Mouse (Mus musculus) ZHBTc4 (cell line): ENCODE data around the gene Chchd6.

ENCODE experiments used
- DNase-seq: peaks from one replicate; pipeline ENCODE4 v3.0.0-alpha.2; 2011; ENCODE audit warnings: low read depth, low spot score

Gene Chchd6

DNA sequence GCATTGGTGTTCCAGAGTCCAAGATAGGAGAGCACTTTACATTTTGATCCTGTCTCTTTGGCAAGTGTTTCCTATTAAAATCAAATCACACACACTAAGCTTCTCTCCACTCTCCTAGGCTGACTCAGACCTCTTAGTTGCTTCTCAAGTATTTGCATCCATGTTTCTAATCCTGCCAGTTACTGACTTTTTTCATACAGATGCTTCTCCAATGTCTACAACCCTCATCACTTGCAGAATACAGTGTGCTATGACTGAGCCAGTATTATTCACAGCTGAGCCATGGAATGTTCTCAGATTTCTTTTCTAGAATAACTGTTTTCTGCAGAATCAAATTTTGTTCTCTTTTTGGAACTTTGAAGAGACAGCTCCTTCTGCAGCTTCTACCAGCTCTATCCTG is 85.3 kb downstream of the Chchd6 start:
- DNase-seq: no peak

DNA sequence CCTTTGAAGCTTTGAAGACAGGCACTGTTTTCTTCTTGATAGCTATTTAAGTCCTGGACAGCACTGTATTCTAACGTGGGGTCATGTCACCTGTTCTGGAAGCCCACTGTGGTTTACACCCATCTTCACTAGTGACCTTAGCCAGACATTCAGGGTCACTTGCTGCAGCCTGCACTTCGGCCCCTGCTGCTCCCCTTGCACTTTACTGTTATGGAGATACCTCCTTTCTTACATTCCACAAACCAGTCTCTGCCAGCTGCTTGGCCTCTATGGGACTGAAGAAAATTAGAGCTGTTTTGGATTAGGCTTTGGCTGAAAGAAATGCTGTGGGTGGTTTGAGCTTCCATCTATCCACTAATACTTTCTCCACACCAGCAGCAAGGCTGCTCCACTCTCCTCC is 86.7 kb downstream of the Chchd6 start:
- peak; percentile 78 for DNase-seq

- DNase-seq: no peak
Observed at GRCm38 (mm10) chr6:89508263-89508662, 87.2 kb downstream of the Chchd6 start.

GRCm38 (mm10) chr6:89499961-89500360 is 95.5 kb downstream of the Chchd6 start:
- no peak for DNase-seq

DNA sequence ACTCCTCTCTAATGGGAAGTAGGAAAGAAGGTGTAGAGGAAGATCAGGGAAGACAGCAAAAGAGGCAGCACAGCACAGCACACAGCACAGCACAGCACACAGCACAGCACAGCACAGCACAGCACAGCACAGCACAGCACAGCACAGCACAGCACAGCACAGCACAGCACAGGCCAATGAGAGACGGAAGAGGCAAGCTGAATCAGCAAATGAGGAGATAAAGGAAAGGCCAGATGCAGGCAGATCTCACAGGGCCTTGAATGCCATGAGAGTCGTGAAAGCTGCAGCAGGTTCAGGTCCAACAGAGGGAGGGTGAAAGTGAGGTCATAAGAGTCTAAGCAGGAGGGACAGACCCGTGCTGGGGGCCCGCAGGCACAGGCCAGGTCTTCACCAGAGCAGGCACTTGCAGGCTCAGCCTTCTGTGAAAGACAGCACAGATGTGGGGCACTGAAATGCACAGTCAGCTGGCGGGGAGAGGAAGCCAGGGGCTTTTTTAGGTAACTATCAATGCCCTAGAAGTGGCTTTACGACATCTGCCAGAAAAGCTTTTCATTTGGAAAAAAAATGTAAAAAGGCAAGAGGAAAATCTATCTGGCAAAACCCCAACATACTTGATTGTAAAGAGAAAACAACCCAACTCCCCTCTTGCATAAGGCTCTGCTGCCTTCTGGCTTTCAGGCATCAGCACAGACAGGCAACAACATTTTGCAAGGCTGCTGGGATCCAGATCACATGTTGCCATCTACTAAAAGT is 96.5 kb downstream of the Chchd6 start:
- no peak for DNase-seq

DNA sequence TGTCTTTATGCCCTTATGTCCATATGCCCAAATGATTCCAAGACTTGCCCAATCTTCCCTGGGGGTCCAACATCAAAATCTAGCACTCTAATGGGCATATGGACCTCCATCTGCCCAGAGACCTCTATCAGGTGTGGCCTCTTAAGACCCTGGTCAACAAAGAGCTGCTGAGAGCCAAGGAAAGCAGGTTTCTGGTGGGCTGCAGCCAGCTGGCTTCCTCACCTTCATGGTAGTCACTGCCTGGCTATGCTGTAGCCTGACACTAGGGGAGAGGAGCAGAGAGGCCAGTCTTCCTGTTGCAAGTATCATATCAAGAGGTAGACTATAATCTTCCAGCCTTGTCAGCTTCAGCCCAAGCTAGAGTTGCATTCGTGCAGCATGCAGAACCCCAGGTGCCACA is 98.5 kb downstream of the Chchd6 start:
- DNase-seq: no peak

- DNase-seq: no peak
Observed at GRCm38 (mm10) chr6:89492368-89492767, 103.1 kb downstream of the Chchd6 start.

DNA sequence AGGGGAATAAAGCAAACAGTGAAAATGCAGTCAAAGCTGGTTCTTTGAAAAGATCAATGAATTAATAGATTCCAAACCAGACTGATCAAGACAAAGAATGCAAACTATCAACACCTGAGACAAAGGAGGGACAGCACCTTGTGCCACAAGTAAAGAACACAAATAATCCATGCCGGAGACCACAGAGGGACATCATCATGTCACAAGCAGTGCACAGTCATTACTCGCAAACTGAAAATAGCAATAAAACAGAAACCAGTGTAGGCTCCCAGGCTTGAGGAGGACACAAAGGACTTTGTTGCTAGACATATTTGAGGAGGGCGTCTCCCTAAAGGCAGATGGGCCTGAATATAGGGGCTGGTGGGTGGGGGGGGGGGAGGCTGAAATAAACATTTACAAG is 105.1 kb downstream of the Chchd6 start:
- peak; percentile 12 for DNase-seq

GRCm38 (mm10) chr6:89489533-89489932 is 105.9 kb downstream of the Chchd6 start:
- no peak for DNase-seq

DNA sequence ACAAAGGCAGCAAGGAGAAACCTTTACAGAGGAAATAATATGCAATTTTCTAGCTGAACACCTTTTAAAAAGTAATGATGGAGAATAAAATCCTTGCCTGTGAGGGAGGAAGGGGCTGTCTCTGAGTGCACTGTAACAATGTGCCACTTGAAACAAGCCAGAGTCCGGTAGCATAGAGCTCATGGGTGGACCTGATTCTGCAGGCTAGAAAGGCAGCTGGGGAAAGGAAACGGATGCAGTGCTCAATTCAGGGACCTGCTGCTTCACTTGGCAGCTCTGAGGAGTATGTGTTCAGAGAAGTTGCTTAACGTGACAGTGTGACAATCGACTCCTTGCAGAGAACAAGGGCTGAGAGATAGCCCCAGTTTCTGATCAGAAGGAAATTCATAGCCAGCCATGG is 109.4 kb downstream of the Chchd6 start:
- no peak for DNase-seq

- DNase-seq: no peak
Observed at GRCm38 (mm10) chr6:89481192-89481591, 114.3 kb downstream of the Chchd6 start.

DNA sequence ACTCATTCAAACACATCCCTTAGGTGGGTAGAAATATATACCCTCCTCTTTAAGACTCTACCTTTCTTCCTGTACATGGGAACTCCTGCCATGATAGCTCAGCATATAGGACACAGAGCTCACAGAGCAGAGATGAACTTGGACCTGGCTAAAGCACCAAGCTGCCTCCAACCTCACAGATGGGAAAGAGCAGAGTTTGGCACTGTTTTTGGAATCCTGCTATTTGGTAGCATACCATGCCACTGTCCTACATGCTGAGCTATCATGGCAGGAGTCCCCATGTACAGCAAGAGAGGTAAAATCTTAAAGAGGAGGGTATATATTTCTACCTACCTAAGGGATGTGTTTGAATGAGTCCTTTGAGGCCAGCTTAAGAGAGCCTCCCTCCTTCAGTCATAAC is 127.5 kb downstream of the Chchd6 start:
- no peak for DNase-seq

GRCm38 (mm10) chr6:89467290-89467689 is 128.2 kb downstream of the Chchd6 start:
- DNase-seq: no peak

- no peak for DNase-seq
Observed at GRCm38 (mm10) chr6:89466875-89467274, 128.6 kb downstream of the Chchd6 start.

DNA sequence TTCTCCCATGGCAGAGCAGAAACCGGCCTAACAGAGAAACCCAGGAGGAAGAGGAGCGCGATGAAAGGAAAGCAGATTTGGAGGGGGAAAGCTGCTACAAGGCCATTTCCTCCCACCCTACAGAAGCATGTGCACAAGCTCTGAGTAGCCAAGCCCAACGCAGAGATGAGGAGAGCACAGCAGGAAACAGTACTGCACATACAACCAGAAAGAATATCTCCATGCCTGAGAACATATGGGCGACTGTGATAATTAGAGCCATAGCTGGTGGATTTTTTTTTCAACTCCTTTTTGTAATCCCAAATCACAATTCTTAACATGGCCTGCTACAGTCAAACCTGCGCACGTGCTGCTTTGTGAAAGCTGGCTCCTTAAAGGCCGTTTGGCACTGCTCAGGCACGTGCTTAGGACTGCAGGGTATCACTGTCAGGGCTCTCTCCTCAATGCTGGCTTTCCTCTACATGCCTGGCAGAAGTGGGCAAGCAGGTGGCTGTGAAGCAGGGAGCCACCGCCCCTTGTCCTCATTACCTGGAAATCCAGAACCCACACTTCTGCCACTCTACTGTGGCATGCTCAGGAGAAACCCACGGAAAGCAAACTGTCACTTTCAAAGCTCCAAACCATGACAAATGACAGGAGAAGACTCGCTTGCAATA is 129.3 kb downstream of the Chchd6 start:
- DNase-seq: no peak

DNA sequence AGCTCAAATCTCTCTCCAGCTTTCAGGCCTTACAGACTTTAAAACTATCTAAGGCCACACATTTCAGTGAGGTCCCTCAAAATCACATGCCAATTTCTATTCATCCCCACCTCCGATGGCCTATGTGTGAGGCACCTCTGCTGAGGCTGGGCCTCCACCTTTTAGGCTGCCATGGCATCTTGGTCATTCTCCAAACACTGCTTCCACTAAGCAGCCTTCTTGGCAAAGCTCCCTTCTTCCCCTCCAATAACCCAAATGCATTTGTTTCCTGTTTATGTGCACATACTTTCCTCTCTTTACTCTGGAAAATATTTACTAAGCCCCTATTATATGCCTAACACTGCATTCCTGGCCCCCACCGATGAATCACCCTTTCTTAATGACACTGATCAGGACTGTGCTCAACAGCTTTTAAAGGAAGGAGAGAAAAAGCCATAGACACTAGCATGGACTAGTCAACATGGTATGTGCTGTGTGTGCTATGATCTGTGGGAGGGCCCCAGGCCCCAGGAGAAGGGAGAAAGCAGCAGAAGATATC is 133.2 kb downstream of the Chchd6 start:
- DNase-seq: no peak

- no peak for DNase-seq
Observed at GRCm38 (mm10) chr6:89461250-89462222, 133.9 kb downstream of the Chchd6 start.

DNA sequence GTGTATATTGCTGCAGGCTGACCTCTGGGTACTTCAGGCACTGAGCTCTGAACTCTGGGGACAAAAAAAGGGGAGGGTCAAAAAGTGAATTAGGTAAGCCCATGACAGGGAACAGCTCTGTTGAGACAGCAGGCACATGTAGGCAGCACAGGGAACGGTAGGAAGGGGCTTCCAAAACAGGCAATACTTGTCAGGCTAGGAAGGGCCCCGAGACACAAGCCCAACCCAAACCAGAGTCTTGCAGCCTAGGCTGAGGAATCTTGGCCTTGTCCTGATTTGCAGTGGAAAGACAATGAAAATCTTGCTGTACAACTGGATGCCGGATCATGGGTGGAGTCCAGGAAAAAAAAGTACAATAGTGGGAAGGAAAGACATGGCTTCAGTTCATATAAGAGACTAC is 135.8 kb downstream of the Chchd6 start:
- DNase-seq: peak; percentile 12

DNA sequence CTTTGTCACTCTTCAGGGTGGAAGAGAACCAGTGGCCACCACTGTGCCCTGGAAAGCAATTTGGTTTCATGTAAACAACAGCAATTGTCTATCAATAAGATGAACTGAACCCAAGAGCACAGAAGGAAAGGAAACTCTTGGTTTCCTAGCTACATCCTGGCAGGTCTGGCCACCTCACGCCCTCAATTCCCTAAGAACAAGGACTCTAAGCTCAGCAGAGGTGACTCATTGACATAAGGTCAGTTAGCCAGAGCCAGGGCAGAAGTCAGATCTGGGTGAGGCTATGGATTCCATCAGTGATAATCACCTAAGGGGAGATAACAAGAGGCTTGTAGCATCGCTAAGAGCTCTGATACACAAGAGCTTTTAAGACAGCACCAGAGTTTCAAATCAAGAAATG is 137.9 kb downstream of the Chchd6 start:
- DNase-seq: no peak

- DNase-seq: no peak
Observed at GRCm38 (mm10) chr6:89456409-89456961, 139.0 kb downstream of the Chchd6 start.

- DNase-seq: no peak
Observed at GRCm38 (mm10) chr6:89455523-89456000, 139.9 kb downstream of the Chchd6 start.
